Mouse (Mus musculus) cortical plate, adult 2 months (tissue): ENCODE results near the gene Pkmyt1. TPM values are rescaled to one million over a fixed set of nuclear protein-coding genes. Genes with fewer than 3 reads are reported as not detected.

Experiments used
- H3K27ac ChIP-seq: fragments of 200-500 bp; 2 replicates; pipeline ENCODE4 v1.5.1; 2012; ENCODE audit warnings: low read length, control low read depth, inconsistent platforms; ENCODE audit not compliant: insufficient read depth
- H3K4me1 ChIP-seq: fragments of 200-500 bp; 2 replicates; pipeline ENCODE4 v1.6.1; 2011; ENCODE audit warnings: low read length; ENCODE audit not compliant: control insufficient read depth, insufficient read depth
- H3K4me3 ChIP-seq: fragments of 200-500 bp; 2 replicates; pipeline ENCODE4 v1.5.1; 2011; ENCODE audit warnings: mild to moderate bottlenecking, low read length, control low read depth; ENCODE audit not compliant: insufficient read depth
- CTCF ChIP-seq: fragments of 200-500 bp; IDR thresholded peaks from 2 replicates; pipeline ENCODE4 v1.5.1; 2011; ENCODE audit warnings: mild to moderate bottlenecking, control low read depth, low read length; ENCODE audit not compliant: insufficient read depth; ENCODE audit errors: extremely low read depth
- POLR2A ChIP-seq: fragments of 200-500 bp; IDR thresholded peaks from 2 replicates; pipeline ENCODE4 v1.6.1; 2011; ENCODE audit warnings: mild to moderate bottlenecking, low read length, control low read depth; ENCODE audit not compliant: insufficient read depth; ENCODE audit errors: extremely low read depth
- polyA plus RNA-seq: library from polyadenylated mRNA; depleted of rRNA; stranded (reverse); fragments of >200 nt; gene quantifications from 2 replicates; pipeline ENCODE4 v1.2.3, GENCODE M21; 2012

Gene Pkmyt1
- polyA plus RNA-seq, 1 experiment, result 10.3 TPM

- peak overlapping the region; percentile 68; the same call in 1 of the 2 replicates for H3K4me3 ChIP-seq
- TF ChIP-seq CTCF, result no peak
- no peak for TF ChIP-seq POLR2A
- no peak overlapping the region for H3K27ac ChIP-seq
- H3K4me1 ChIP-seq, result peaks cover 2% of the 10 kb centered on the region; the same call in 1 of the 2 replicates
Observed at GRCm38 (mm10) chr17:23738836-23739201, 12.7 kb downstream of the Pkmyt1 start.

- peak overlapping the region; percentile 68 for H3K4me3 ChIP-seq
- peaks cover 2% of the 10 kb centered on the region; the same call in 1 of the 2 replicates for H3K4me1 ChIP-seq
- no peak for TF ChIP-seq POLR2A
- H3K27ac ChIP-seq, result peak overlapping the region; percentile 84
Observed at GRCm38 (mm10) chr17:23739202-23740135, 13.3 kb downstream of the Pkmyt1 start.

- Histone ChIP-seq H3K4me1 (peaks cover 2% of the 10 kb centered on the region; the same call in 1 of the 2 replicates), H3K4me3 (peak overlapping the region; percentile 68), H3K27ac (peak overlapping the region; percentile 84)
- TF ChIP-seq CTCF (no peak), POLR2A (peak; percentile 57; the same call in 1 of the 2 replicates)
Observed at GRCm38 (mm10) chr17:23740136-23740584, 14.0 kb downstream of the Pkmyt1 start.

- Histone ChIP-seq H3K4me1 (peaks cover 2% of the 10 kb centered on the region; the same call in 1 of the 2 replicates), H3K4me3 (peak within 1 kb of the TSS; percentile 68), H3K27ac (peak within 1 kb of the TSS; percentile 84)
- no peak for TF ChIP-seq CTCF
- no peak for TF ChIP-seq POLR2A
Observed at GRCm38 (mm10) chr17:23740598-23741021, 14.5 kb downstream of the Pkmyt1 start, which contains the start of gene Paqr4. Gene Paqr4, minus strand, starts transcription at chr17:23740867.

GRCm38 (mm10) chr17:23741359-23742209 lies 15.4 kb downstream of the Pkmyt1 start:
- Histone ChIP-seq H3K27ac (no peak overlapping the region), H3K4me3 (no peak overlapping the region), H3K4me1 (peaks cover 2% of the 10 kb centered on the region; the same call in 1 of the 2 replicates)
- no peak for TF ChIP-seq CTCF
- no peak for TF ChIP-seq POLR2A

GRCm38 (mm10) chr17:23742210-23742793 lies 16.2 kb downstream of the Pkmyt1 start:
- Histone ChIP-seq H3K4me1 (peaks cover 2% of the 10 kb centered on the region; the same call in 1 of the 2 replicates), H3K4me3 (peak overlapping the region; percentile 21; the same call in 1 of the 2 replicates), H3K27ac (no peak overlapping the region)
- TF ChIP-seq CTCF, result no peak
- no peak for TF ChIP-seq POLR2A

GRCm38 (mm10) chr17:23742941-23743340 lies 16.8 kb downstream of the Pkmyt1 start:
- no peak overlapping the region for H3K4me3 ChIP-seq
- H3K27ac ChIP-seq, result no peak overlapping the region
- H3K4me1 ChIP-seq, result peaks cover 2% of the 10 kb centered on the region; the same call in 1 of the 2 replicates
- TF ChIP-seq CTCF (no peak), POLR2A (no peak)

- Histone ChIP-seq H3K27ac (no peak overlapping the region), H3K4me1 (no peaks in the 10 kb centered on the region; the same call in 1 of the 2 replicates), H3K4me3 (no peak overlapping the region)
- TF ChIP-seq CTCF, result no peak
- TF ChIP-seq POLR2A, result no peak
Observed at GRCm38 (mm10) chr17:23744076-23744475, 17.9 kb downstream of the Pkmyt1 start.

GRCm38 (mm10) chr17:23744651-23745050 lies 18.5 kb downstream of the Pkmyt1 start:
- TF ChIP-seq POLR2A (no peak), CTCF (no peak)
- Histone ChIP-seq H3K4me3 (no peak overlapping the region), H3K4me1 (no peaks in the 10 kb centered on the region), H3K27ac (no peak overlapping the region)
